Mouse (Mus musculus): ENCODE measurements at regions not wholly inside any gene's neighbourhood (a gene's known extent, or its start where the extent isn't known, plus 50 kb on each side); places are given as distances from the start of the nearest gene placed in this dataset.

DNA sequence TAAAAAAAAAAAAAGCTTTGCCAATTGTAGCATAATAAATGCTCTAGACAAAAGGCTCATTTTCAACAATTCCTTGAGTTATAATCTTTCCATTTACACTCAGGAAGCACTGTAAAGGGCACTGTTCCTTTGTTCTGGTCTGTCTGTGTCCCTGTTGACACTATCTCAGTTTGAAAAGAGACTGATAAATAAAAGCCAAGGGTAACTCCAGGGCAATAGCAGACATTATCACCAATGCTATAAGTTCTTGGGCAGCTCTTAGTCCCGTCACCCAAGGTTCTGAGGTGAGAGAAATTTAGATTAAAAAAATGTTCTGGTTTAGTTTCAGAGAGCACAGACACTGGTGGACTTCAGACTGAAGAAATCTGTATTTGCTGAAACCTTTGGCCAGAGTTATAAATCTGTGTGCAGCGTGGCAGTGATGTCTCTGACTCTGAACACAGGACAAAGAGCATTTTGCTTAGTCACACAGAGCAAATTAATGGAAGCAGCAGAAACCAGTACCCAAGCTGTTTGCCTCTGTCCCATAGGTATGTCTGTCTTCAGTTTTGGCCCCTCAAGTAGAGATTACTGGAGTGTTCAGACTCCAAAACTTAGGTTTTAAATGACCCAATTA is 57.6 kb upstream of the Apob start:
- no peak for DNase-seq (ENCODE audit: low read depth, low spot score)

DNA sequence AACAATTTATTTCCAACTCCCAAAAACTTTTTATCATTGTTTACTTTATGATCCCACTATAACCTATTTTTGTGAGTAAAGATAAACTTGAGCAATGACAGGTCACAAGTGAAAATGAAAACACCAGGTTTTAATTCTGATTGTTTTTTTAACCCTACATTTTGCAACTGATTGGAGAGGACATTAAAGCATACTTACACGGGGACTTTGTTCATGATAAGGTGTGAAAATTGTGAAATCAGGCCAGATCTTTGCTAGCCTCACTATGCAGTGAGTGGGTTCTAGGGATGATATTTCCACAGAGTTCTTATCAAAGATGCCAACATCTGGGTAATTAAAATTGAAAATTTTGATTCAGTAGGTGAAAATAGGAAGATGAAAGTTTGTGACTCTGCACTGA is 56.6 kb upstream of the Apob start:
- no peak for DNase-seq (ENCODE audit: low read depth, low spot score)
